Mouse (Mus musculus) CH12.LX (cell line): ENCODE measurements at regions not wholly inside any gene's neighbourhood (a gene's known extent, or its start where the extent isn't known, plus 50 kb on each side); places are given as distances from the start of the nearest gene placed in this dataset.

Source experiments
- DNase-seq: peaks from one replicate; pipeline ENCODE4 v3.0.0-alpha.2; 2013; ENCODE audit errors: extremely low read depth
- H3K27ac ChIP-seq: 2 replicates; pipeline ENCODE4 v1.5.1; 2012; ENCODE audit warnings: low read depth, mild to moderate bottlenecking, control low read depth, moderate library complexity; ENCODE audit not compliant: insufficient read depth
- H3K27me3 ChIP-seq: replicated peaks from 2 replicates; pipeline ENCODE3; 2012; ENCODE audit warnings: inconsistent platforms
- H3K36me3 ChIP-seq, 2 experiments: replicated peaks in 1 of 2; 2 replicates each; pipeline versions ENCODE3 to v1.6.1; 2012; ENCODE audit warnings: inconsistent platforms in 1 of 2, low read length in 1 of 2, mild to moderate bottlenecking in 1 of 2, mixed read lengths in 1 of 2, moderate library complexity in 1 of 2; ENCODE audit not compliant: control insufficient read depth in 1 of 2, insufficient read depth in 1 of 2
- H3K4me1 ChIP-seq, 2 experiments: 2 replicates each; pipeline ENCODE4 v1.6.1; 2012; ENCODE audit warnings: inconsistent platforms in 1 of 2, moderate library complexity in 1 of 2; ENCODE audit not compliant: insufficient read depth in 2 of 2, control insufficient read depth in 1 of 2
- H3K4me2 ChIP-seq: 2 replicates; pipeline ENCODE4 v1.6.1; 2012; ENCODE audit warnings: low read depth, mild to moderate bottlenecking, control low read depth; ENCODE audit not compliant: poor library complexity, insufficient read depth, severe bottlenecking
- H3K4me3 ChIP-seq, 3 experiments: fragments of 150-350 bp in 1 of 3; sonication (generic) in 1 of 3; replicated peaks in 1 of 3; 2 replicates each; pipeline versions ENCODE3 to v1.5.1; 2011 to 2012; ENCODE audit warnings: low read depth in 2 of 3, low read length in 2 of 3, mild to moderate bottlenecking in 2 of 3, moderate library complexity in 2 of 3, control low read depth in 1 of 3, improper control_type of control experiment in 1 of 3, inconsistent platforms in 1 of 3, mixed read lengths in 1 of 3; ENCODE audit not compliant: poor library complexity in 1 of 3
- H3K79me2 ChIP-seq: replicated peaks from 2 replicates; pipeline ENCODE4 v1.6.1; 2012; ENCODE audit warnings: mild to moderate bottlenecking, moderate library complexity; ENCODE audit not compliant: control insufficient read depth, poor library complexity, insufficient read depth, severe bottlenecking; ENCODE audit errors: extremely low read depth
- H3K9ac ChIP-seq: 2 replicates; pipeline ENCODE4 v1.6.1; 2012; ENCODE audit warnings: low read depth, mild to moderate bottlenecking, control low read depth, moderate library complexity; ENCODE audit not compliant: insufficient read depth
- H3K9me3 ChIP-seq: replicated peaks from 2 replicates; pipeline ENCODE3; 2012; ENCODE audit warnings: low read length, inconsistent platforms, mixed read lengths
- CHD1 ChIP-seq: IDR thresholded peaks from 2 replicates; pipeline ENCODE4 v1.6.1; 2012; ENCODE audit warnings: low read depth, low read length, improper control_type of control experiment, inconsistent platforms
- E2F4 ChIP-seq: IDR thresholded peaks from 2 replicates; pipeline ENCODE4 v1.6.1; 2011; ENCODE audit warnings: low read depth, low read length, improper control_type of control experiment; ENCODE audit not compliant: insufficient replicate concordance
- IRF4 ChIP-seq: IDR thresholded peaks from 2 replicates; pipeline ENCODE4 v1.6.1; 2014; ENCODE audit warnings: low read depth, mild to moderate bottlenecking, inconsistent platforms, low read length, improper control_type of control experiment
- JUN ChIP-seq: IDR thresholded peaks from 2 replicates; pipeline ENCODE4 v1.6.1; 2011; ENCODE audit warnings: low read depth, mild to moderate bottlenecking, low read length, improper control_type of control experiment, moderate library complexity; ENCODE audit not compliant: insufficient read depth
- JUND ChIP-seq: conservative IDR thresholded peaks from 2 replicates; pipeline ENCODE4 v1.6.1; 2011; ENCODE audit warnings: low read depth, low read length, improper control_type of control experiment
- MAX ChIP-seq: IDR thresholded peaks from 2 replicates; pipeline ENCODE4 v1.6.1; 2011; ENCODE audit warnings: low read length, improper control_type of control experiment
- MYC ChIP-seq: IDR thresholded peaks from 2 replicates; pipeline ENCODE4 v1.6.1; 2011; ENCODE audit warnings: low read depth, mild to moderate bottlenecking, improper control_type of control experiment, low read length
- NELFE ChIP-seq: IDR thresholded peaks from 2 replicates; pipeline ENCODE4 v1.6.1; 2011; ENCODE audit warnings: low read depth, low read length, improper control_type of control experiment
- NRF1 ChIP-seq: IDR thresholded peaks from 2 replicates; pipeline ENCODE4 v1.6.1; 2014; ENCODE audit warnings: low read depth, mild to moderate bottlenecking, inconsistent platforms, low read length, improper control_type of control experiment, moderate library complexity
- POLR2A ChIP-seq: IDR thresholded peaks from 2 replicates; pipeline ENCODE4 v1.6.1; 2011; ENCODE audit warnings: low read depth, mild to moderate bottlenecking, improper control_type of control experiment, low read length
- RAD21 ChIP-seq: IDR thresholded peaks from 2 replicates; pipeline ENCODE4 v1.6.1; 2011; ENCODE audit warnings: low read depth, mild to moderate bottlenecking, low read length, improper control_type of control experiment, moderate library complexity
- SIN3A ChIP-seq: IDR thresholded peaks from 2 replicates; pipeline ENCODE4 v1.6.1; 2012; ENCODE audit warnings: low read length, improper control_type of control experiment, inconsistent platforms
- TCF12 ChIP-seq: IDR thresholded peaks from 2 replicates; pipeline ENCODE4 v1.6.1; 2014; ENCODE audit warnings: low read depth, mild to moderate bottlenecking, inconsistent platforms, low read length, improper control_type of control experiment
- UBTF ChIP-seq: IDR thresholded peaks from 2 replicates; pipeline ENCODE4 v1.6.1; 2012; ENCODE audit warnings: low read depth, mild to moderate bottlenecking, inconsistent platforms, low read length, improper control_type of control experiment, moderate library complexity
- USF1 ChIP-seq: IDR thresholded peaks from 2 replicates; pipeline ENCODE4 v1.6.1; 2014; ENCODE audit warnings: low read depth, mild to moderate bottlenecking, inconsistent platforms, low read length, improper control_type of control experiment
- USF2 ChIP-seq: conservative IDR thresholded peaks from 2 replicates; pipeline ENCODE4 v1.6.1; 2011; ENCODE audit warnings: low read depth, low read length, improper control_type of control experiment
- ZC3H11A ChIP-seq: IDR thresholded peaks from 2 replicates; pipeline ENCODE4 v1.6.1; 2012; ENCODE audit warnings: low read depth, mild to moderate bottlenecking, inconsistent platforms, low read length, improper control_type of control experiment
- ZKSCAN1 ChIP-seq: IDR thresholded peaks from 2 replicates; pipeline ENCODE4 v1.6.1; 2012; ENCODE audit warnings: low read depth, inconsistent platforms, low read length, improper control_type of control experiment, borderline replicate concordance
- ZNF384 ChIP-seq: IDR thresholded peaks from 2 replicates; pipeline ENCODE4 v1.6.1; 2012; ENCODE audit warnings: low read depth, low read length, improper control_type of control experiment, inconsistent platforms
- dilution Hi-C: fragments of 300-500 bp; cut with MboI; formaldehyde crosslinking; loops from 2 replicates; pipeline ENCODE4 v1.14.3; 2020; ENCODE audit warnings: low sequenced_read_pairs; ENCODE audit not compliant: extremely low pct_unique_long_range_greater_than_20kb, extremely low pct_ligation_motif_present
- in situ Hi-C: fragments of 300-500 bp; cut with MboI; formaldehyde crosslinking; loops from 3 replicates; pipeline ENCODE4 v1.14.3; 2019; ENCODE audit warnings: low sequenced_read_pairs, low pct_ligation_motif_present, low pct_unique_long_range_greater_than_20kb, mixed read lengths

DNA sequence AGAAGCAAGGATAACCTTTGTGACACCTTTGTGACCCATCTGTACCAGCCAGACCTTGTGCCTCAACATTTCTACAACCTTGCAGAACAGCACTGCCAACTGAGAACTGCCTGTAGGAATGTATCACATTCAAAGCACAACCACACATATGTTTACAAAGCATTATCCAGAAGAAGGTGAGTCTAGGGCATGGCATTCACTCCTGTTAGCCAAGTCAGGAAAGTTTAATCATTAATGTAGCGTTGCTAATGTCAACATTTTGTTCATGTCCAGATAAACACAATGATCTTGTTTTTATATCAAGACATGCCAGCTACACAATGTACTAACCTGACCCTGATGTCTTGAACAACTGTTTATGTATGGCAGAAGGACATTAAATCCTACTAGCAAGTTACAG is 91.5 kb upstream of the Nsun6 start:
- no peaks in the 10 kb centered on the region for H3K27me3 ChIP-seq
- no peak for DNase-seq
- H3K79me2 ChIP-seq = no peaks in the 10 kb centered on the region
- no peak for TF ChIP-seq ZNF384
- no peak for TF ChIP-seq TCF12
- no peak for TF ChIP-seq IRF4
- TF ChIP-seq MYC = no peak
- no peak for TF ChIP-seq E2F4
- TF ChIP-seq CHD1 = no peak
- TF ChIP-seq ZKSCAN1 = no peak
- TF ChIP-seq NRF1 = no peak
- TF ChIP-seq NELFE = no peak
- dilution Hi-C loops = no loop called here
- H3K27ac ChIP-seq = no peak overlapping the region
- no peak overlapping the region for H3K9ac ChIP-seq
- H3K9me3 ChIP-seq = no peaks in the 10 kb centered on the region
- no peak overlapping the region for H3K4me3 ChIP-seq
- H3K4me1 ChIP-seq = no peaks in the 10 kb centered on the region
- no peaks in the 10 kb centered on the region for H3K36me3 ChIP-seq
- in situ Hi-C loops = no loop called here
- no peak overlapping the region for H3K4me2 ChIP-seq

DNA sequence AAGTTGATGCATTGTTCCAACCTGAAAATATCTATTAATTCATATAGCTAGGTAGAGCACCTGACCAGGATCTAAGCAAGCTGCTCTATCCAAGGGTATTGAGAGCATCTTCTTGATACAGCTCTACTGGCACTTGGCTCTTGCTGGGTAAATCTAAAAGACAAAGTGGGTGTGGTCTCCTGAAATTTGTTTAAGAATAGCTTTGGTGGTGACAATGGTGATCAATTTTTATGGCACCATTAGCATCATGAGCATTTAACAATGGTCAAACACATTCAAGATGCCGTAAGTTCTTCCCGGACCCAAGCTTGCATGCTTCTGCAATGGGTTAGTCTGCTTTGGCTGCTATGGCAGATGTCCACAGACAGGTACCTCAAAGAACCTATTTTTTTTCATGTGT is 89.9 kb upstream of the Nsun6 start:
- Histone ChIP-seq H3K79me2 (no peaks in the 10 kb centered on the region), H3K27me3 (no peaks in the 10 kb centered on the region), H3K4me2 (no peak overlapping the region), H3K36me3 (no peaks in the 10 kb centered on the region), H3K9ac (no peak overlapping the region), H3K9me3 (no peaks in the 10 kb centered on the region), H3K27ac (no peak overlapping the region), H3K4me3 (no peak overlapping the region), H3K4me1 (no peaks in the 10 kb centered on the region)
- dilution Hi-C loops = no loop called here
- TF ChIP-seq JUND = no peak
- no peak for TF ChIP-seq ZC3H11A
- TF ChIP-seq SIN3A = no peak
- TF ChIP-seq RAD21 = no peak
- TF ChIP-seq USF2 = no peak
- no peak for TF ChIP-seq MAX
- no peak for TF ChIP-seq JUN
- no peak for TF ChIP-seq NRF1
- no peak for TF ChIP-seq USF1
- no peak for TF ChIP-seq UBTF
- no peak for TF ChIP-seq POLR2A
- in situ Hi-C loops = no loop called here
- DNase-seq = no peak
